Mouse (Mus musculus) megakaryocyte, embryonic 14.5 days (primary cell): Measurements from ENCODE around the gene Ctdsp1.

Experiments
- FLI1 ChIP-seq: IDR thresholded peaks from 2 replicates; pipeline ENCODE4 v1.6.1; 2012; ENCODE audit warnings: low read length, inconsistent platforms, mixed read lengths
- GATA1 ChIP-seq: IDR thresholded peaks from 3 replicates; pipeline ENCODE4 v1.6.1; 2012; ENCODE audit warnings: mixed read lengths, low read length, inconsistent platforms, borderline replicate concordance

- TF ChIP-seq GATA1 (no peak), FLI1 (no peak)
Observed at GRCm38 (mm10) chr1:74383385-74383784, 7.9 kb upstream of the Ctdsp1 start.
